Mouse (Mus musculus) left cerebral cortex, adult 2 months (tissue): ENCODE measurements around the gene Angptl4. TPM values are rescaled to one million over a fixed set of nuclear protein-coding genes. Genes with fewer than 3 reads are reported as not detected.

Experiments
- DNase-seq, 2 experiments: peaks; one replicate each; pipeline ENCODE4 v3.0.0; 2021 to 2022; ENCODE audit warnings: low spot score in 2 of 2, mixed read lengths in 1 of 2; ENCODE audit errors: extremely low spot score in 1 of 2
- H3K27ac ChIP-seq: fragments of 200-600 bp; 2 replicates; pipeline ENCODE4 v1.8.1; 2022
- H3K4me3 ChIP-seq: fragments of 200-600 bp; 2 replicates; pipeline ENCODE4 v1.8.1; 2022
- CTCF ChIP-seq: fragments of 200-600 bp; IDR thresholded peaks from 2 replicates; pipeline ENCODE4 v1.8.1; 2022; ENCODE audit warnings: antibody characterized with exemption, mild to moderate bottlenecking, moderate library complexity
- intact Hi-C: fragments of 180-260 bp; cut with DNase I; formaldehyde crosslinking; loops from one replicate; pipeline ENCODE4 v1.15.1; 2025
- total RNA-seq, 2 experiments: library from RNA; stranded (reverse); gene quantifications; 2 replicates each; pipeline ENCODE4 v1.2.3; 2021

Angptl4 gene
- total RNA-seq, 2 experiments from 2014 or later, result 3.4 to 4.3 TPM

GRCm38 (mm10) chr17:33817184-33817968, 35.7 kb upstream of the Angptl4 start:
- intact Hi-C loops, result no loop called here
- peak overlapping the region; percentile 60 for H3K4me3 ChIP-seq
- H3K27ac ChIP-seq, result peak overlapping the region; percentile 92
- peak; percentile 87 to 89 for DNase-seq
- TF ChIP-seq CTCF, result no peak

DNA sequence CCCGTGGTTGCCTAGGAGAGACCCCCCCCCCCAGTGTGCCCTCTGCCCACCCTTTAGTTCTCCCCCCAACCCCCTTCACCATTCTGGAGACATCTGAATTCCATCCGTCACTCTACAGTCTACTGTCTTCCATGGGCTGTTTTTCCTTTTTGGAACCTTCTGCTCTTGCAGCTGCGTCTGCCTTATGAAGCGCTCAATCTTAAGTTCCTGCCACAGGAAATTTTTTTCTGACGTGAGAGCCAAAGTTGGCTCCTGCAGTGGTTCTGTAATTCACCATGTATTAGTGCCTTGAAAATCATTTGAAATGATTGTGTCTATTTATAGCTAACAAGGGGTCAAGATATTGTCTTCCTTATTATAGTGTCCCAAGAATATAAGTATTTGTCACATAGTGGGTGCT, 35.0 kb upstream of the Angptl4 start:
- peak overlapping the region; percentile 92; the same call in 1 of the 2 replicates for H3K27ac ChIP-seq
- DNase-seq, result no peak

GRCm38 (mm10) chr17:33815399-33815798, 33.8 kb upstream of the Angptl4 start:
- DNase-seq, result no peak

More for the DNA sequence above, 35.0 kb upstream of the Angptl4 start:
- intact Hi-C loops, result no loop called here
- peak overlapping the region; percentile 60 for H3K4me3 ChIP-seq
- TF ChIP-seq CTCF, result no peak

DNA sequence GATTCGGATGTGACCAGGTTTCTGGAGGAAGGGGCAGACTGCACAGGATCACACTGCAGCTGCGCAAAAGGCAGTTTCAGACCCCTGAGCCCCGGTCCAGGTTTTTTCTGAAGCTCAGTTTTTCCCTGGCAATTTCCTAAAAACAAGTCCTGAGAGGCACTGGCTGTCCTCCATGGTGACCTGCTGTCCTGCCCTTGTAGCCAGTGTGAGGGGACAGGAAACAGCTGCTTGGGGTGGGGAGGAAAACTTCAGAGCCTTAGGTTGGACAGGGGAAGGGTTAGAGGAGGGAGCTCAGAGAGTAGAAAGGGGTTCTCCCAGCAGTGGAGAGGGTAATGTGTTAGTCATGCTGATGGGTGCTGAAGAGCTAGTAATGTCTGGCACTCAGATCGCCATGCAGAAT, 31.4 kb upstream of the Angptl4 start:
- peak overlapping the region; percentile 44 for H3K27ac ChIP-seq
- intact Hi-C loops, result loop anchor here (5.0 kb wide), 1 partner anchor 376 kb away; no protein-coding TSS in a partner anchor
- no peak for TF ChIP-seq CTCF
- H3K4me3 ChIP-seq, result peak overlapping the region; percentile 13; the same call in 1 of the 2 replicates
- no peak for DNase-seq

More at GRCm38 (mm10) chr17:33815399-33815798, 33.8 kb upstream of the Angptl4 start:
- Histone ChIP-seq H3K27ac (no peak overlapping the region), H3K4me3 (no peak overlapping the region)
- intact Hi-C loops, result no loop called here
- no peak for TF ChIP-seq CTCF

DNA sequence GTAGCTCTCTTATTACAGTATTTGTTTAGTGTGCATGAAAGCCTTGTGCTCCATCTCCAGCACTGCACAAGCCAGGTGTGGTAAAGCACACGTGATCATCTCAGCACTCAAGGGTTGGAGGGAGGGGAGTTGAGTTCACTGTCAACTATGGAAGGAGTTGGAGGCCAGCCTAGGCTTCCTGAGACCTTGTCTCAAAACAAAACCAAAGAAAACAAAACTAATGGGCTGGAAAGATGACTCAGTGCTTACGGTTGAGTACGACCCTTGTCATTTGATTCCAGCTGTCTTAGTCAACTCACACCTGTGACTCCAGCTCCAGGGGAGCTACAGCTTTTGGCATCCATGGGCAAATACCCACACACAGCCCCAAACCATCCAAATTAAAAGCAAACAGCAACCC, 30.8 kb upstream of the Angptl4 start:
- no peak for DNase-seq
- Histone ChIP-seq H3K4me3 (peak overlapping the region; percentile 13; the same call in 1 of the 2 replicates), H3K27ac (peak overlapping the region; percentile 44)
- intact Hi-C loops, result loop anchor here (5.0 kb wide), 1 partner anchor 375 kb away; no protein-coding TSS in a partner anchor
- no peak for TF ChIP-seq CTCF

GRCm38 (mm10) chr17:33811142-33811516, 29.5 kb upstream of the Angptl4 start:
- intact Hi-C loops, result loop anchor here (5.0 kb wide), 1 partner anchor 374 kb away; no protein-coding TSS in a partner anchor
- H3K4me3 ChIP-seq, result peak overlapping the region; percentile 71
- TF ChIP-seq CTCF, result no peak
- H3K27ac ChIP-seq, result peak overlapping the region; percentile 62
- DNase-seq, result no peak

DNA sequence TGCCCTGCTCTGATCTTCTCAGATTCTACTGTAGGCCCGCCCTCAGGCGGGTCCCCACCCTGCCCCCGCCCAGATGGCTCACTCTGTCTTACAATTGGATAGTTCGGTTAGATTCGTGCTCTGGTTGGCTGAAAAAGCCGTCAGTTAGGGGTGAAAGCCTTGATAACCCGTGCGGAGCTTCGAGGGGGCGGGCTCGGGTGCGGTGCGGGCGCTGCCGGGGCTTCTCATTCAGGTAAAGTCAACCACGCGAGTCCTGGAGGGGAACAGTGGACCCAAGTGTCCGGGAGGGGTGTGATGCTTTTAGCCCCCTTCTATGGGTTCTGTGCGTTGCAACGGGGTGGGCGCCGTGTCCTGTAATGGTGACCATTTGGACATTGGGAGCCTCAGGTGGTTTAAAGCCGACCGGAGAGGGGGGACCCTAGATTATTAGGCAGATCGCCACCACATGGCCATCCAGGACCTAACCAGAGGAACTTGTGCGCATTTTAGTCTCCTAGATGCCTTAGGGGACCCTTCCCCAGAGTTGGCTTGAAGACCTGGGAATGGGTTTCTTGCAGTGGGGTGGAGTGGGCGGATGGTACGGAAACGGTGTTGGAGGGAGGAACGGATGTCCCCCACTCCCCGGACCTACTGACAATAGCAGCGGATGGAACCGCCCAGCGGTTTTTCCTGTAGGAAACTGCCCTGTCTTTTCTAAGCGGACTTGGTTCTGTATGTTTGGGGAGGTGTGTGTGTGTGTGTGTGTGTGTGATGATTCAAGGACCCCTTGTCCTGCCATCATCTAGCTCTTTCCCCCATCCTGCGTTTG, 28.9 kb upstream of the Angptl4 start, which contains the start of gene Kank3:
TSS of gene Kank3 (plus strand) at position 186 of the 808 bp plus-strand sequence.
- Histone ChIP-seq H3K4me3 (peak within 1 kb of the TSS; percentile 71), H3K27ac (peak within 1 kb of the TSS; percentile 91)
- peak; percentile 93 to 94 for DNase-seq
- TF ChIP-seq CTCF, result no peak
- intact Hi-C loops, result loop anchor here (5.0 kb wide), 1 partner anchor 373 kb away; no protein-coding TSS in a partner anchor

GRCm38 (mm10) chr17:33808192-33808591, 26.6 kb upstream of the Angptl4 start:
- Histone ChIP-seq H3K27ac (no peak overlapping the region), H3K4me3 (no peak overlapping the region)
- DNase-seq, result no peak
- no peak for TF ChIP-seq CTCF
- intact Hi-C loops, result no loop called here

- no peak overlapping the region for H3K27ac ChIP-seq
- intact Hi-C loops, result no loop called here
- no peak overlapping the region for H3K4me3 ChIP-seq
- DNase-seq, result no peak
- no peak for TF ChIP-seq CTCF
These were observed 25.7 kb upstream of the Angptl4 start for GRCm38 (mm10) chr17:33807181-33807888.

GRCm38 (mm10) chr17:33804745-33805144, 23.1 kb upstream of the Angptl4 start:
- Histone ChIP-seq H3K27ac (no peak overlapping the region), H3K4me3 (no peak overlapping the region)
- no peak for DNase-seq
- no peak for TF ChIP-seq CTCF
- intact Hi-C loops, result no loop called here

GRCm38 (mm10) chr17:33804205-33804604, 22.6 kb upstream of the Angptl4 start:
- no peak for DNase-seq
- intact Hi-C loops, result no loop called here
- no peak overlapping the region for H3K27ac ChIP-seq
- H3K4me3 ChIP-seq, result no peak overlapping the region
- no peak for TF ChIP-seq CTCF
